Mouse (Mus musculus): Measurements from ENCODE around the gene Lgr5.

The Lgr5 gene

GRCm38 (mm10) chr10:115505155-115505554 is 82.4 kb downstream of the Lgr5 start:
- no peak for DNase-seq (ENCODE audit: low spot score)

- no peak for DNase-seq (ENCODE audit: low spot score)
These were observed 93.8 kb downstream of the Lgr5 start for GRCm38 (mm10) chr10:115493778-115494141.

- DNase-seq (ENCODE audit: low spot score), result no peak
These were observed 94.4 kb downstream of the Lgr5 start for GRCm38 (mm10) chr10:115492956-115493777.

- no peak for DNase-seq (ENCODE audit: low spot score)
These were observed 95.6 kb downstream of the Lgr5 start for GRCm38 (mm10) chr10:115491803-115492510.

GRCm38 (mm10) chr10:115485602-115486001 is 102.0 kb downstream of the Lgr5 start:
- DNase-seq (ENCODE audit: low spot score), result no peak

GRCm38 (mm10) chr10:115484660-115485059 is 102.9 kb downstream of the Lgr5 start:
- DNase-seq (ENCODE audit: low spot score), result no peak

GRCm38 (mm10) chr10:115478441-115479141 is 109.0 kb downstream of the Lgr5 start:
- DNase-seq (ENCODE audit: low spot score), result no peak

GRCm38 (mm10) chr10:115476506-115476905 is 111.1 kb downstream of the Lgr5 start:
- no peak for DNase-seq (ENCODE audit: low spot score)

GRCm38 (mm10) chr10:115475000-115475550 is 112.5 kb downstream of the Lgr5 start:
- no peak for DNase-seq (ENCODE audit: low spot score)

- no peak for DNase-seq (ENCODE audit: low spot score)
These were observed 114.2 kb downstream of the Lgr5 start for GRCm38 (mm10) chr10:115473213-115473961.

GRCm38 (mm10) chr10:115470621-115471334 is 116.8 kb downstream of the Lgr5 start:
- no peak for DNase-seq (ENCODE audit: low spot score)

GRCm38 (mm10) chr10:115469040-115469439 is 118.5 kb downstream of the Lgr5 start:
- no peak for DNase-seq (ENCODE audit: low spot score)

GRCm38 (mm10) chr10:115468632-115469031 is 118.9 kb downstream of the Lgr5 start:
- DNase-seq (ENCODE audit: low spot score), result no peak

GRCm38 (mm10) chr10:115467985-115468384 is 119.6 kb downstream of the Lgr5 start:
- DNase-seq (ENCODE audit: low spot score), result no peak

GRCm38 (mm10) chr10:115465778-115466177 is 121.8 kb downstream of the Lgr5 start:
- no peak for DNase-seq (ENCODE audit: low spot score)

GRCm38 (mm10) chr10:115465072-115465471 is 122.5 kb downstream of the Lgr5 start:
- no peak for DNase-seq (ENCODE audit: low spot score)

- no peak for DNase-seq (ENCODE audit: low spot score)
These were observed 124.9 kb downstream of the Lgr5 start for GRCm38 (mm10) chr10:115462646-115463045.

GRCm38 (mm10) chr10:115457368-115458021 is 130.1 kb downstream of the Lgr5 start:
- no peak for DNase-seq (ENCODE audit: low spot score)

GRCm38 (mm10) chr10:115448614-115449013 is 139.0 kb downstream of the Lgr5 start:
- DNase-seq (ENCODE audit: low spot score), result no peak

GRCm38 (mm10) chr10:115437286-115437685 is 150.3 kb downstream of the Lgr5 start:
- DNase-seq (ENCODE audit: low spot score), result no peak

- no peak for DNase-seq (ENCODE audit: low spot score)
These were observed 162.2 kb downstream of the Lgr5 start for GRCm38 (mm10) chr10:115425351-115425750.
